8 mouse cellular contexts compared by ENCODE assay signal in the genomic region with DNA sequence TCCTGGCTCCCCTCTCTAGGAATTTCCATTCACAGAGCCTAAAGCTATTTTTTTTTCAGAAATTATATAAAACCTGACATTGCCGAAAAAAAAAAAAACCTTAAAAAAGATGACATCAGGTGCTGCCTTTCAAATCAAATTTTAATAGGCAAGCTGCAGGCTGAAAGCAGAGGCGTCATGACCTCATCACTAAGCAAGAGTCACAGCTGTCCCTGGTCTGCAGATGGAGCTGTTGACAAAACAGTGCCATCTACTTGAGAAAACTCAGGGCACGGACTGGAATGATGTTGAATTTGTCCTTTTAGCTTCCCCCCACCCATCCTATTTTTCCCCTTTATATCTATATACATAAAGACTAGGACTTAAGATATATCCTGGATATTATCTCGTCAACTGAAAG.
DNase-seq lines count a peak whose midpoint lies in the region; ATAC-seq lines count a peak whose summit lies in the region.

No protein-coding gene starts in this region.

- H3K4me2 ChIP-seq in forebrain, embryonic 13.5 days = no peak overlapping the region
- no peak overlapping the region for H3K4me2 ChIP-seq in midbrain, embryonic 15.5 days

- no peaks in the 10 kb centered on the region for H3K36me3 ChIP-seq in forebrain, embryonic 13.5 days (ENCODE audit: poor library complexity, severe bottlenecking)
- no peaks in the 10 kb centered on the region for H3K36me3 ChIP-seq in midbrain, embryonic 15.5 days (replicated peaks)

- no peak overlapping the region for H3K4me3 ChIP-seq in forebrain, embryonic 13.5 days
- H3K4me3 ChIP-seq in midbrain, embryonic 15.5 days = no peak overlapping the region

- ATAC-seq in forebrain, embryonic 13.5 days = peak; percentile 79
- peak; percentile 84 for ATAC-seq in midbrain, embryonic 15.5 days (replicated peaks)
- no peak for ATAC-seq in megakaryocyte-erythroid progenitor cell, adult 5-6 weeks (replicated peaks; ENCODE audit: low FRiP score, low TSS enrichment, poor library complexity, severe bottlenecking)

- peaks cover 5% of the 10 kb centered on the region; the same call in 1 of the 2 replicates for H3K4me1 ChIP-seq in forebrain, embryonic 13.5 days
- no peaks in the 10 kb centered on the region for H3K4me1 ChIP-seq in midbrain, embryonic 15.5 days

- WGBS in forebrain, embryonic 13.5 days = 34% methylated on average over 4 of the region's 4 CpGs
- WGBS in midbrain, embryonic 15.5 days = 30% methylated on average over 4 of the region's 4 CpGs

- no peaks in the 10 kb centered on the region for H3K9me3 ChIP-seq in forebrain, embryonic 13.5 days (replicated peaks)
- no peaks in the 10 kb centered on the region for H3K9me3 ChIP-seq in midbrain, embryonic 15.5 days

- H3K27ac ChIP-seq in forebrain, embryonic 13.5 days = no peak overlapping the region
- H3K27ac ChIP-seq in midbrain, embryonic 15.5 days = no peak overlapping the region

- no peak overlapping the region for H3K9ac ChIP-seq in forebrain, embryonic 13.5 days
- H3K9ac ChIP-seq in midbrain, embryonic 15.5 days = no peak overlapping the region

- no peaks in the 10 kb centered on the region for H3K27me3 ChIP-seq in forebrain, embryonic 13.5 days
- no peaks in the 10 kb centered on the region for H3K27me3 ChIP-seq in midbrain, embryonic 15.5 days (replicated peaks)

- DNase-seq in layer of hippocampus, adult 18-20 months (ENCODE audit: low spot score in 2 of 2) = peak; percentile 19 to 60
- DNase-seq in layer of hippocampus, postnatal 36 days = no peak
- peak; percentile 34 for DNase-seq in brain, embryonic 18.5 days (ENCODE audit: low read depth, low spot score)
- DNase-seq in natural killer cell, adult 2 months (ENCODE audit: low spot score in 2 of 2) = no peak
- DNase-seq in gastrocnemius, postnatal 25 days = no peak

Comparison
In these comparisons a context has a peak if more than half of its experiments do, and no peak if none do; other contexts are left out.
1. DNase-seq: peak in layer of hippocampus, adult 18-20 months (2 of 2) and brain, embryonic 18.5 days (single experiment); none in layer of hippocampus, postnatal 36 days (0 of 2), natural killer cell, adult 2 months (0 of 2) and gastrocnemius, postnatal 25 days (single experiment).